Mouse (Mus musculus): ENCODE results near the gene Gpc1. TPM values are rescaled to one million over a fixed set of nuclear protein-coding genes. Genes with fewer than 3 reads are reported as not detected.

Gene Gpc1
- total RNA-seq (2023), result 4.6 TPM

GRCm38 (mm10) chr1:92831188-92832001, at the start of gene Gpc1:
TSS of gene Gpc1 (plus strand) at chr1:92831645.

GRCm38 (mm10) chr1:92902786-92903185, 71.3 kb downstream of the Gpc1 start, which contains the start of gene Ankmy1:
TSS of gene Ankmy1 (minus strand) at chr1:92902906.

DNA sequence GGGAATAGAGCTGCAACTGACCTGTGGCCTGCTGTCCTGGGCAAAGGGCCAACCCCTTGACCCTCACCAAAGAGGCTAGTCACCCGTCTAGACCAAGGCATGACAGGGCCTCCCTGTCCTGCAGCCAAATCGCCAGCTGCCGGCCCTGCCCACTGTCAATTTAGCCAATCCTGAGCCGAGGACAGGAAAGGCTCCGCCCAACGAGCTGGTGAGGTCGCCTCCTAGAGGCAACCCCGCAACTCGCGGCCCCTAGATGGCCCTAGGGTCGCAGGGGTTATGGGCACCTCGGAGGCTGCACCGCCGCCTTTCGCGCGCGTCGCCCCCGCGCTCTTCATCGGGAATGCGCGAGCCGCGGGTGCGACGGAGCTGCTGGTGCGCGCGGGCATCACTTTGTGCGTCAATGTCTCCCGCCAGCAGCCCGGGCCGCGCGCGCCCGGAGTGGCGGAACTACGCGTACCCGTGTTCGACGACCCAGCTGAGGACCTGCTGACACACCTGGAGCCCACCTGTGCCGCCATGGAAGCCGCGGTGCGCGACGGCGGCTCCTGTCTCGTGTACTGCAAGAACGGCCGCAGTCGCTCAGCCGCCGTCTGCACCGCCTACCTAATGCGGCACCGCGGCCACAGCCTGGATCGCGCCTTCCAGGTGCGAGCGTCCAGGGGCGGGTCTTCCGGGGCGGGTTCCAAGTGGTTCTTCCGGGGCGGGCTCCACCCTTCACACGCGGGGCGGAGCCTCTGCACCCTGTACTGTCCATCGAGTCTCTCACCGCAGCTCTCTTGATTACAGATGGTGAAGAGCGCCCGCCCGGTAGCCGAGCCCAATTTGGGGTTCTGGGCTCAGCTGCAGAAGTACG, 75.6 kb downstream of the Gpc1 start, which contains the start of gene Dusp28:
TSS of gene Dusp28 (plus strand) at position 203 of the 853 bp plus-strand sequence.

Other genes starting within 250 kb of the Gpc1 start
- gene Olfr1412, start 245.9 kb upstream of the Gpc1 start, total RNA-seq (2023), result not detected
- not detected for gene Olfr1411, start 237.2 kb upstream of the Gpc1 start, total RNA-seq (2023)
- not detected for gene Olfr1410, start 225.9 kb upstream of the Gpc1 start, total RNA-seq (2023)
- gene Olfr12, start 213.9 kb upstream of the Gpc1 start, total RNA-seq (2023), result not detected
- gene Cops9, start 189.7 kb upstream of the Gpc1 start, total RNA-seq (2023), result 98.9 TPM
- 0.59 TPM for gene Otos, start 182.8 kb upstream of the Gpc1 start, total RNA-seq (2023)
- 1.7 TPM for gene Ankmy1, start 71.3 kb downstream of the Gpc1 start, total RNA-seq (2023)
- 6.4 TPM for gene Dusp28, start 75.3 kb downstream of the Gpc1 start, total RNA-seq (2023)
- 101 TPM for gene Rnpepl1, start 79.1 kb downstream of the Gpc1 start, total RNA-seq (2023)
- 26.0 TPM for gene Capn10, start 102.7 kb downstream of the Gpc1 start, total RNA-seq (2023)
- gene Gpr35, start 119.2 kb downstream of the Gpc1 start, total RNA-seq (2023), result 0.92 TPM
- not detected for gene Aqp12, start 174.7 kb downstream of the Gpc1 start, total RNA-seq (2023)